Mouse (Mus musculus) megakaryocyte progenitor cell, adult 5-6 weeks (primary cell): Measurements from ENCODE around the gene Znhit2. TPM values are rescaled to one million over a fixed set of nuclear protein-coding genes. Genes with fewer than 3 reads are reported as not detected.
A peak's percentile ranks its signal among the peaks of the same experiment; 100 is the strongest.

Experiments used
- ATAC-seq: replicated peaks from 2 replicates; pipeline ENCODE4 v1.8.0; 2016; ENCODE audit warnings: mild to moderate bottlenecking, moderate TSS enrichment, inconsistent platforms; ENCODE audit not compliant: poor library complexity
- total RNA-seq, 2 experiments: library from RNA; stranded (forward) in 1 of 2; stranded (reverse) in 1 of 2; fragments of 157-497, 149-512 nt in 1 of 2; fragments of 200-1000 nt in 1 of 2; gene quantifications; 2 replicates each; pipeline versions ENCODE4 v1.2.3 to v1.2.4; 2015 to 2017

Znhit2 gene
- total RNA-seq, 2 experiments from 2014 or later, result 12.5 to 12.7 TPM

DNA sequence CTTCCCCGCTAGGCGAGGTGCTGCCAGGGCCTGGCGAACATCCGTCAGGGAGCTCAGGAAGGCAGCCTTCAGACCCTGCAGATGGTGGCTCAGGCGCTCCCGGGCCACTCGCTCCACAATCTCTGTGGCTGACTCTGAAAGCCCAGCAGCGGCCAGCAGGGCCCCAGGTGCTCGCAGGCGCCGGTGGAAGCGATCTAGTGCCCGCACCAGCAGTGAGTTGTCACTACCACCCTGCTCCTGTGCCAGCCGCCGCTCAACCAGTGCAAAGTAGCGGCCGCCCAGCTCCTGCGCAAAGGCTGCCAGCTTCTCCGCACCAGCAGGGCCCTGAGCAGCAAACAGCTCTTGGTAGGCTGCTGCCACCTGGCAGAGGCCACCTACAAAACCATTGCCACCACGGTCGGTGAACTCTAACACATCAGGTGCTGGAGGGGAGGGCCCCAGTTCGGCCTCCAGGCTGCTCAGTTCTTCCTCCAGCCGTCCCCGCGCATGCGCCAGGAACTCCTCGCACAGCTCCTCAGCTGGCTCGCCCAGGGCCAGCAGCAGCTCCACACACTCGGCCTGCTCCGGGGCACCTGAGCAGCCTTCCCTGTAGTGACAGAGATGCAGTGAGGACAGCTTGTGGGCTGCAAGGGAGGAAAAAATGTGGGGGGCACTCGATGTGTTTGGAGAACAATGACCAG, 9.7 kb downstream of the Znhit2 start:
- ATAC-seq, result no peak

DNA sequence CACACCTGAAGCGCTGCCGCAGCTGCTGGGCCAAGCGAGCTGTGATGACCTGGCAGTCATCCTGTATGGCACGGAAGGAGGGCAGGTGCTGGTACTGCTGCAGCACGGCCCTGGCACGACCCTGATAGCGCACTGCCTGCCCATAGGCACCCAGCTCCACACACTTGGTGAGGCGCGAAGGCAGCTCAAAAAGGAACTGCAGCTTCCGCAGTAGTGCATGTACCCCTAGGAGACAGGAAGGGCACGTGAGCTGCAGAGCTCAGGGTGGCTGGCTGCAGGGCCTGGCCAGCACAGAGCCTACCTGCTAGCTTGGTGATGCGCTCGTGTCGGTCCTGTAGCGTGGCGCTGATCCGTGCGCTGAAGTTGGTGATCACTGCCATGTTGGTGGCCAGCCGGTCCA, 10.3 kb downstream of the Znhit2 start:
- ATAC-seq, result no peak

DNA sequence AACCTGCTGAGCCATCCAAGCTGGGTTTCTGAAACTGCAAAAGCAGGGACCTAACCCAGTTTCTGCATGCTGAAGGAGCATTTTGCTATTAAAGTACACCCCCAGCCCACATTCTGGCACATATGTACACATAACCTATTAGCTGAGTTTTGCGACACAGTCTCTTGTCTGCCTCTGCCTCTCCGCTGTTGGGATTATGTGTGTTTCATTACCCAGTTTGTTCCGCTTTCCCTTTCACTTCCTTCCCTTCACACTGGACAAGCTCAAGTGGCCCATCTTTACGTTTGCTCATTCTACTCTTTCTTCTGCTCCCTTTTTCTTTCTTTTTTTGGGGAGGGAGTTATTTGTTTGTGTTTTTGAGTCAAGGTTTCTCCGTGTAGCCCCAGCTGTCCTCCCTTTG, 12.9 kb downstream of the Znhit2 start:
- ATAC-seq, result no peak

DNA sequence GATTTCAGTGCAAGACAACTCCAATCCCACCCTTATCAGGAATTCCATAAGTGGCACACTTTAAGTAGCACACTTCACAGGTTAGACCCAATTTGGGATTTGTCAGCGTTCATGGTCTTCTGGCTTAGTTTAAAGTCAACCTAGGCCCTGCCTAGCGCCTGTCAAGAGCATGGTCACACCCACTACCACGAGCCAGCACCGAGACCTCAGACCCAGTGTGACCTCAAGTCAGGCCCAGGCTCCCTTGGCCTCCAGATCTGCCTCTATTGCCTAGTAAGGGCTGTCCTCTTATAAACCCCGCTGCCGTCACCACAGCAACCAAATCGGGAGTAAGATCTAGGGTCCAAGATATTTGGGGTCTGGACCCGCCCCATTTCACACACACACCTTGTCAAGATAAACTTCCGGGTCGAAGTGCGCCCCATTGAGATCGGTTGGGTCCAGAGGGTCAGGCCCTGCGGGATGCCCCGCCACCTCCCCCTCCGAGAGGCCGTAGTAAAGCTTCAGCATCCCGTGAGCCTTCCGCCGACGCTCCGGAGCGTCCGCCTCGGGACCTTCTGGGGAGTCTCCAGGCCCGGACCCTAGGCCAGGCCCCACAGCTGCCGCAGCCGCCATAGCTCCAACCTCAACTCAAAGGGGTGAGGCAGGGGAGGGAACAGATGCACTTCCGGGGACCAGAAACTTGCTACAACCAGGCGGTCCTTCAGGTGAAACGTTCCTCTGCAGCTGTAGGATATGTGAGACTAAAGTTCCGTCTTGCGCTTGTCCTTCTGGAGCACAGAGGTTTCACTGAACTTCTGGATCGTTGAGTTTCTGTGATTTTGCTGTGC, 15.8 kb downstream of the Znhit2 start, which contains the start of gene Vps51:
TSS of gene Vps51 (minus strand) at position 668 of the 830 bp plus-strand sequence.
- peak; percentile 99 for ATAC-seq

DNA sequence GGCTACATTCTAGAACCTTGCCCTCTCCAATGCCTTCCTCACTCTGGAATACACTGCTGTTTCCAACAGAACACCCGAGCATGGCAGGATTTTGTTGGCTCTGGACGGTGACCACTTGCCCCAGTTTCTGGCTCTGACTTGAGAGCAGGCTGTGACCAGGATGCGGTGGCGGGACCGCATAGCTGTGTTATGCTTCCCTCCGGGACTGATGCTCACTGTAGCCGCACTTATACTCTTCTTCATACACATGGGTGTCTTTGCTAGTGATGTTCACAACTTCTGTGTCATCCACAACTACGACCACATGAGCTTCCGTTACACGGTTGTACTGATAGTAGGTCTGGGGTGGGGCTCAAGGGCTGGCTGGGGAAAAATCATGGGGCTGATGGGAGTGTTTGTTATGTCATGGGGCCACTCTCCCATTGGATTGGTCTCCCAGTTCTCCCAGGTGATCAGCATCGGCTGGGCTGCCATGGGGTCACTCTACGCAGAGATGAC, 19.0 kb downstream of the Znhit2 start, which contains the start of gene Tmem262:
TSS of gene Tmem262 (plus strand) at position 51 of the 498 bp plus-strand sequence.
- no peak for ATAC-seq

DNA sequence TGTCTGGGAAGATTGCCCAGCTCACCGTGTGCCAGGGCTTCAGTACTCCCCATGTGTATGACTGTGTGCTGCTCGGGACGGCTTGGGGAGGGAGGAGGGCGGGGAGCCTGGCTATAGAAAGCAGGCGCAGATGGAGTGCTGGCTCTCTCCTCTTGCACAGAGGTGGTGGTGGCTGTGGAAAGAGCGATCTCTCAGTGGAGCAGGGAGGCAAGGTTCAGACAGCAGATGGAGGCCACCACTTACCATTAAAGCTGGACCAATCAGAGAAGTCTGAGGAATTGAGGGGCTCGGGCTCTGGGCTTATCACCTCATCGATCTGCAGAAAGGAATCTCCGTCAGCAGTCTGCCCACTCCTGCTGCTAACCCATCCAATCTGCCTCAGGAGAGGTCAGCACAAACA, 21.2 kb downstream of the Znhit2 start, which contains the start of gene Gm28374:
TSS of gene Gm28374 (minus strand) at position 101 of the 400 bp plus-strand sequence.
- no peak for ATAC-seq

DNA sequence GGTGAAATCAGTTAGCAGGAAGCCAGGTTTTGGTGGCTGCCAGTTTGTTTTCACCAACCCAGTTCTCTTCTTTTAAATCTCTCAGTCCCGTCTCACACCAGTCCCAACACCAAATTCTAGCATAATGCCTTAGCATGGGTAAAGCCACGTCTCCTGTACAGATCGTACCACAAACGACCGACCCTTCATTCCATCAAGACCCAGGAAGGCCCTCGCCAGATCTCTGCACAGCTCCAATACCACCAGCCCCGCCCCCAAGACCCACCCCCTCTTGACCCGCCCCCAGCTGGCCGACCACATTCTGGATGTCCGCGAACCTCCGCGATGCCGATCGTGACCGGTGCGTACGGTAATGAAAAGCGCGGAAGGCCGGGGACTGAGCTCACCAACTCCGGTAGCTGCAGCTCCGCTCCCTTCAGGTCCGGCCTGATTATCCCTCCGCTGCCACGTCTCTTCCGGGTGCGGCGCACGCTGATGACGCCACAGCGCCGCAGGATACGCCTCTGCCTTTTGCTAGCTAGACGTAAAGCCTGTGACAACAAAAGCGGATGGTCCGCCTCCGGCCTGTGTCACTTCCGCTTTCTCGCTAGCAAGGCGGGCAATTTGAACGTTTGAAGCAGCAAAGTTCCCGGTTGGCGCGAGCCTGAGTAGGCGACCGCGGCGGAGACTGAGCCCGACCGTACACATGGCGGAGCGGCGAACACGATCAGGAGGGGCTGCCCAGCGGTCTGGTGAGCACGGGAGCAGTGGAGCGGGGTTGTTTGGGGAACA, 23.7 kb downstream of the Znhit2 start, which contains the start of the genes Zfpl1 and Cdca5:
TSS of gene Zfpl1 (minus strand) at position 479 of the 771 bp plus-strand sequence.
TSS of gene Cdca5 (plus strand) at position 506 of the 771 bp plus-strand sequence.
- peak; percentile 95 for ATAC-seq

DNA sequence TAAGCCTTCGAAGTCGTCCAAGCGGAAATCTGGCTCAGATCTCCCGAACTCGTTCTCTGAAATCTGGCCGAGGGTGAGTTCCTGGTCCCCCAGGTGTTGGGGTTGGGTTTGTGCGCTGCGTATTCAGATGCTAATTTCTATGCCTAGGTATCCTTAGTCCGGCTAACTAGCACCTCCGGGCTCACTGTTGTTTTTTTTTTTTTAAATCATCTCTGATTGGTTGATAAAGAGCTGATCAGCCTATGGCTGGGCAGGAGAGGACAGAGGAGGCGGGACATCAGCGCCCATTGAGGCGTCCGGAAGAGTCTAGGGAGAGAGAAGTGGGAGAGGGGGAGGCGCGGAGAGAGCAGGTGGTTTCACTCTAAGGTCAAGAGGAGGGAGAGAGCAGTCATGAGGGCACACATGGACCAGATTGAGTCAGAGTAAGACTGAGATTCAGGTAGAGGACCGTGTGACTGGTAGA, 24.5 kb downstream of the Znhit2 start:
- ATAC-seq, result peak; percentile 82

DNA sequence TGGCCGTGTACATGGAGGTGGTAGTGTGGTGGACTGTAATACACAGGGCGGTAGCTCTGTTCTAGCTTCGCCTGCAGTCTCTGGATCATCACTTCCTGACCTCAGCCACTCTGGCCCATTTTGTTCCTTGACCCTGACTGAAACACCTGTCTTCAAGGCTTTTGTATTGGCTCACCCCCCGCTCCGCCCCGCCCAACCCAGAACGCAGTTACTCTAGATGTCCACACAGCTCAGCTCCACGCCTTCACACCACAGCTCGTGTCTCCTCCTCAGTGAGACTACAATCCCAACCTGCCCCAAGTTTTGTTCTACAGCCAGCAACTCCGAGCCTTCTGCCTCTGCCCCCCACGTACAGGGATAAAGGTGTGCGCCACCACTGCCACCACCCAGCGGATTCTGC, 27.8 kb downstream of the Znhit2 start:
- no peak for ATAC-seq

DNA sequence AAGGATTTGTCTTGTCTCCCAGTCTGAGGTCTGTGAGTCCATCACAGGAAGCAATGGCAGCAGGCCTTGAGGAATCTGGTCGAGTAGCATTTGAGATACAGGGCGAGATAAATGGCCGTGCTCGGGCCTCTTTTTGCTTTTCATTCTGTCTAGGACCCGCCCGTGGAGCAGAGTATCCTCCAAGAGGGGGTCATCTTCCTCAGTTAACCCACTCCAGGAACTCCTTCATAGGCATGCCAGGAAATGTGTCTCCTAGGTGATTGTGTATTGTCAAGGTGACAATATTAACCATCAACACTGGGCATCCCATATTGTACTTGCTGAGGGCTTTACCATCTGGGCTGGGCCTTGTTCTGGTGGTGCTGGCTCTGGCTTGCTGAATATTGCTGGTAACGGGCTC, 33.1 kb downstream of the Znhit2 start, which contains the start of gene AC131692.1:
TSS of gene AC131692.1 (plus strand) at position 301 of the 400 bp plus-strand sequence.
- no peak for ATAC-seq

DNA sequence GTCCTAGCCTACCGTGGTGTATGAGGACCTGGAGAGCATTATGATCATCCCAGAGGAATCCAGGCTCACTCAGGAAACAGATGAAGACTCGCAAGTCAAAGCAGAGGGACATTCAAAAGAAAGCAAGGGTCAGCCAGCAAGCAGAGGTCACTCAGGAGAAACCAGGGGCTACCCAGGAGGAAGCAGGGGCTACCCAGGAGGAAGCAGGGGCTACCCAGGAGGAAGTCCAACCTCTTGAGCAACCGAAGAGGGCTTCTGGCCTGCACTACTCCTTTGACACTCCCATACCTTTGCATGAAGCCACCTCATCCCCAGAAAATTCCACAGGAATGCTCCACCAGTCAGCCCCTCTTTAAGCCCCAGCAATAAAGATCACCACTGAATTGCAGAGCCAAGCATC, 36.9 kb downstream of the Znhit2 start:
- ATAC-seq, result 0 out of 2 replicates have a peak, but pooled peaks have one; percentile 14

DNA sequence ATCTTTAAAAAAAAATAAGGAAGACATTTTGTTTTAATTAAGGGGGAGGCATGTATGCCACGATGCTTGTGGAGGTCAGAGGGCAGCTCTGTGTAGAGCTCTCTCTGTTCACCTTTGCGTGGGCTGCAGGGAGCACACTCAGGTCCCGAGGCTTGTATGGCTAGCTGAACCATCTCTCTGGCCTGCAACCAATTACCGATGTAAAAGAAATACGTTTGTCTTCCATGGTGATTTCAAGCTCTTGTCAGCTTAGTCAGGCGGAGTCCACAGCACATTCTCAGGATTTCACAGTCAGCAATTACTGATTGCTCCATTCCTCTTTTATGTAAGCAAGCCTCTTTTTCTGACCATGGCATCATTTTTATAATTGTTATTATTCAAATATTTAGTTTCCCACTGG, 40.2 kb downstream of the Znhit2 start:
- no peak for ATAC-seq

DNA sequence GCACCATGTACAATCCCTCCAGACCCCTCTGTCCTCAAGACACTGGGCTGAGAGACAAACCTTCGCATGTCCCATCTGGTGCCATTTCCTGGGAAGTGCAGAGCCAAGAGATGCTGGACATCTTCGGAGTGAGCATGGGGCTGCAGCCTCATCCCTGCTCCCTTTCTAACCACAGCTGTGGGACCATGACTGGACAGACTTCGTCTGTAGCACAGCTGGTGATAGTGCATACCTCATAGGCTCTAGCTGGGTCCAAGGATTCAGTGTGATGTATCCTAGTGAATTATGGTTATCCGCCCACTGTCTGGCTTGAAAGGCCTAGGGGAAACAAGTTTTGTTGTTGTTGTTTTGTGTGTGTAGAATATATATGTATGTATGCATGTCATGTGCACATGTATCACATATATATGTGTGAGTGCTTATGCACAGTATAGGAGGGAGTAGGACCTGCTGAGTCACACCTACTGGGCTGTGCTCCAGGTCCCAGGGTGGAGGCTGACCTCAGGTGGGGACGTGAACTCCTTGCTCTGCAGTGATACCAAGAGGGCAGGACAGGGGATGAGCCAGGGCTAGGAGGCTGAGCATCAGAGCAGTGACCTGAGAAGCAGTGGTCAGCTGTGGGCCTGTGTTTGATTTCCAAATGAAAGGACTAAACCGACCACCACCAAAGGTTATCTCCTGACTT, 41.3 kb downstream of the Znhit2 start:
- peak; percentile 72 for ATAC-seq

DNA sequence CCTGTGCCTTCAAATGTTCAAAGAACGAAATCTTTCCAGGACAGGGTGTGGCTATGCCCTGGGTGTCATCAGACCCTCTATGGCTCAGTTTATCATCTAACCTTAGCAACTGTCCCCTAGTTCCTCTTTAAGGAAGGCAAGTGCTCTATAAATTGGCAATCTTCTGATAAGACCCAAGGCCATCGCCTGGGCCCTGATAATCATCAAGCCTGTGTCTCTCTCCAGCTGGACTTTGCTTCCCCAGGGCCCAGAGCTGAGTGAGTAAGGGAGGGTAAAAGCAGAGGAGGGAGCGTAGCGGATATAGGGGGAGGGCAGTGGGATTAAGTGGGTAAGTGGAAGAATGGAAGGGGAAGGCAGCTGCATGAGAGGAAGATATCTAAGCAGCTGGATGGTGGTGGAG, 43.5 kb downstream of the Znhit2 start:
- peak; percentile 26; the same call in 1 of the 2 replicates for ATAC-seq

DNA sequence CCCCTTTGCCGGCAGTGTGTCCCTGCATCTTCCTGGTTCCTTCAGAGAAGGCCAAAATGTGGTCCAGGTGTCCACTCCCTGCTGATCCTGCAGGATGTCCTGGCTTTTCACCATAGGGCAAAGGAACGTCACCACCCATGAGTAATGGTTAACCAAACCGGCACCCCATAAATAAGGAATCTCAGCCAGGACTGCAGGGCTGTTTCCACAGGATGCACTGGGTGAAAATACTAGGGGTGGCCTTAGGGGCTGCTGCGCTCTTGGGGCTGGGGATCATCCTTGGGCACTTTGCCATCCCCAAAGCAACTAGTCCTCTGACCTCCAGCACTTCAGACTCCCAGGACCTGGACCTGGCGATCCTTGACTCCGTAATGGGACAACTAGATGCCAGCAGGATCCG, 44.6 kb downstream of the Znhit2 start, which contains the start of gene Naaladl1:
TSS of gene Naaladl1 (plus strand) at position 197 of the 400 bp plus-strand sequence.
- no peak for ATAC-seq

Other genes starting within 250 kb of the Znhit2 start
- 15.7 and 16.3 TPM in 2 replicates for gene Frmd8, start 185.9 kb upstream of the Znhit2 start, total RNA-seq (2015)
- gene Frmd8, start 185.9 kb upstream of the Znhit2 start, total RNA-seq (2017), result 16.2 and 17.7 TPM in 2 replicates
- 28.7 and 30.5 TPM in 2 replicates for gene Slc25a45, start 183.4 kb upstream of the Znhit2 start, total RNA-seq (2015)
- gene Slc25a45, start 183.4 kb upstream of the Znhit2 start, total RNA-seq (2017), result 30.2 and 39.5 TPM in 2 replicates
- 0.32 and 0.81 TPM in 2 replicates for gene Tigd3, start 167.0 kb upstream of the Znhit2 start, total RNA-seq (2015)
- gene Tigd3, start 167.0 kb upstream of the Znhit2 start, total RNA-seq (2017), result 1.5 and 2.8 TPM in 2 replicates
- 47.6 and 50.3 TPM in 2 replicates for gene Dpf2, start 148.2 kb upstream of the Znhit2 start, total RNA-seq (2015)
- gene Dpf2, start 148.2 kb upstream of the Znhit2 start, total RNA-seq (2017), result 65.1 and 83.0 TPM in 2 replicates
- gene Cdc42ep2, start 136.4 kb upstream of the Znhit2 start, total RNA-seq (2015), result not detected in 2 replicates
- gene Cdc42ep2, start 136.4 kb upstream of the Znhit2 start, total RNA-seq (2017), result 0.07 TPM in 1 of 2 replicates, not detected in the other
- gene Pola2, start 97.0 kb upstream of the Znhit2 start, total RNA-seq (2015), result 60.9 and 76.7 TPM in 2 replicates
- 57.4 and 61.3 TPM in 2 replicates for gene Pola2, start 97.0 kb upstream of the Znhit2 start, total RNA-seq (2017)
- gene Slc22a20, start 75.0 kb upstream of the Znhit2 start, total RNA-seq (2015), result not detected in 2 replicates
- 0.44 TPM in 1 of 2 replicates, not detected in the other for gene Slc22a20, start 75.0 kb upstream of the Znhit2 start, total RNA-seq (2017)
- gene Capn1, start 45.3 kb upstream of the Znhit2 start, total RNA-seq (2015), result 18.6 and 20.0 TPM in 2 replicates
- 36.8 and 38.4 TPM in 2 replicates for gene Capn1, start 45.3 kb upstream of the Znhit2 start, total RNA-seq (2017)
- 23.1 and 25.2 TPM in 2 replicates for gene Syvn1, start 14.6 kb upstream of the Znhit2 start, total RNA-seq (2015)
- gene Syvn1, start 14.6 kb upstream of the Znhit2 start, total RNA-seq (2017), result 10.1 and 11.2 TPM in 2 replicates
- gene Mrpl49, start 3.4 kb upstream of the Znhit2 start, total RNA-seq (2015), result 44.4 and 53.5 TPM in 2 replicates
- gene Mrpl49, start 3.4 kb upstream of the Znhit2 start, total RNA-seq (2017), result 31.9 and 38.4 TPM in 2 replicates
- 1,814 and 1,841 TPM in 2 replicates for gene Fau, start 3.3 kb upstream of the Znhit2 start, total RNA-seq (2015)
- gene Fau, start 3.3 kb upstream of the Znhit2 start, total RNA-seq (2017), result 1,690 and 2,042 TPM in 2 replicates
- gene Tm7sf2, start 7.2 kb downstream of the Znhit2 start, total RNA-seq (2015), result 8.4 and 10.6 TPM in 2 replicates
- 1.6 and 1.8 TPM in 2 replicates for gene Tm7sf2, start 7.2 kb downstream of the Znhit2 start, total RNA-seq (2017)
- gene Vps51, start 16.0 kb downstream of the Znhit2 start, total RNA-seq (2015), result 30.4 and 33.2 TPM in 2 replicates
- 42.8 and 54.7 TPM in 2 replicates for gene Vps51, start 16.0 kb downstream of the Znhit2 start, total RNA-seq (2017)
- not detected in 2 replicates for gene Tmem262, start 18.8 kb downstream of the Znhit2 start, total RNA-seq (2015)
- not detected in 2 replicates for gene Tmem262, start 18.8 kb downstream of the Znhit2 start, total RNA-seq (2017)
- gene Gm28374, start 21.1 kb downstream of the Znhit2 start, total RNA-seq (2015), result not detected in 2 replicates
- gene Gm28374, start 21.1 kb downstream of the Znhit2 start, total RNA-seq (2017), result not detected in 2 replicates
- 12.0 and 14.9 TPM in 2 replicates for gene Zfpl1, start 23.8 kb downstream of the Znhit2 start, total RNA-seq (2015)
- gene Zfpl1, start 23.8 kb downstream of the Znhit2 start, total RNA-seq (2017), result 23.7 and 32.8 TPM in 2 replicates
- 44.8 and 55.4 TPM in 2 replicates for gene Cdca5, start 23.8 kb downstream of the Znhit2 start, total RNA-seq (2015)
- gene Cdca5, start 23.8 kb downstream of the Znhit2 start, total RNA-seq (2017), result 35.5 and 42.8 TPM in 2 replicates
- 0.30 and 0.73 TPM in 2 replicates for gene AC131692.1, start 33.2 kb downstream of the Znhit2 start, total RNA-seq (2015)
- 4.6 TPM in 1 of 2 replicates, not detected in the other for gene AC131692.1, start 33.2 kb downstream of the Znhit2 start, total RNA-seq (2017)
- 0.07 and 0.17 TPM in 2 replicates for gene Naaladl1, start 44.6 kb downstream of the Znhit2 start, total RNA-seq (2015)
- gene Naaladl1, start 44.6 kb downstream of the Znhit2 start, total RNA-seq (2017), result 0.21 TPM in 1 of 2 replicates, not detected in the other
- gene Sac3d1, start 57.5 kb downstream of the Znhit2 start, total RNA-seq (2015), result 12.0 and 16.9 TPM in 2 replicates
- 5.5 and 6.3 TPM in 2 replicates for gene Sac3d1, start 57.5 kb downstream of the Znhit2 start, total RNA-seq (2017)
- 18.2 and 19.5 TPM in 2 replicates for gene Snx15, start 67.1 kb downstream of the Znhit2 start, total RNA-seq (2015)
- 13.8 and 14.2 TPM in 2 replicates for gene Snx15, start 67.1 kb downstream of the Znhit2 start, total RNA-seq (2017)
- gene Batf2, start 79.8 kb downstream of the Znhit2 start, total RNA-seq (2015), result 0.34 and 0.42 TPM in 2 replicates
- gene Batf2, start 79.8 kb downstream of the Znhit2 start, total RNA-seq (2017), result 0.44 and 0.71 TPM in 2 replicates
- gene Arl2, start 80.4 kb downstream of the Znhit2 start, total RNA-seq (2015), result 29.2 and 37.4 TPM in 2 replicates
- gene Arl2, start 80.4 kb downstream of the Znhit2 start, total RNA-seq (2017), result 33.6 and 37.0 TPM in 2 replicates
- gene Majin, start 123.2 kb downstream of the Znhit2 start, total RNA-seq (2015), result not detected in 2 replicates
- not detected in 2 replicates for gene Majin, start 123.2 kb downstream of the Znhit2 start, total RNA-seq (2017)
- gene Gpha2, start 165.2 kb downstream of the Znhit2 start, total RNA-seq (2015), result not detected in 2 replicates
- gene Gpha2, start 165.2 kb downstream of the Znhit2 start, total RNA-seq (2017), result not detected in 2 replicates
- 2.8 TPM in 2 replicates for gene Ppp2r5b, start 174.7 kb downstream of the Znhit2 start, total RNA-seq (2015)
- gene Ppp2r5b, start 174.7 kb downstream of the Znhit2 start, total RNA-seq (2017), result 2.3 and 3.1 TPM in 2 replicates
- 9.2 and 9.4 TPM in 2 replicates for gene Atg2a, start 180.5 kb downstream of the Znhit2 start, total RNA-seq (2015)
- 6.4 and 8.1 TPM in 2 replicates for gene Atg2a, start 180.5 kb downstream of the Znhit2 start, total RNA-seq (2017)
- gene Ehd1, start 215.5 kb downstream of the Znhit2 start, total RNA-seq (2015), result 11.8 and 14.4 TPM in 2 replicates
- 39.4 and 40.9 TPM in 2 replicates for gene Ehd1, start 215.5 kb downstream of the Znhit2 start, total RNA-seq (2017)
- 1.3 and 2.0 TPM in 2 replicates for gene Cdc42bpg, start 245.3 kb downstream of the Znhit2 start, total RNA-seq (2015)
- 3.2 and 3.5 TPM in 2 replicates for gene Cdc42bpg, start 245.3 kb downstream of the Znhit2 start, total RNA-seq (2017)